Mouse (Mus musculus) lung, postnatal 4 days (tissue): ENCODE measurements at regions not wholly inside any gene's neighbourhood (a gene's known extent, or its start where the extent isn't known, plus 50 kb on each side); places are given as distances from the start of the nearest gene placed in this dataset.

Experiments
- DNase-seq, 2 experiments: peaks; one replicate each; pipeline ENCODE4 v3.0.0; 2021

GRCm38 (mm10) chr7:89088141-89088540, 315.9 kb downstream of the Tmem135 start:
- DNase-seq: no peak

GRCm38 (mm10) chr7:89086348-89086747, 317.7 kb downstream of the Tmem135 start:
- peak in 1 of 2 experiments; percentile 7 for DNase-seq

DNA sequence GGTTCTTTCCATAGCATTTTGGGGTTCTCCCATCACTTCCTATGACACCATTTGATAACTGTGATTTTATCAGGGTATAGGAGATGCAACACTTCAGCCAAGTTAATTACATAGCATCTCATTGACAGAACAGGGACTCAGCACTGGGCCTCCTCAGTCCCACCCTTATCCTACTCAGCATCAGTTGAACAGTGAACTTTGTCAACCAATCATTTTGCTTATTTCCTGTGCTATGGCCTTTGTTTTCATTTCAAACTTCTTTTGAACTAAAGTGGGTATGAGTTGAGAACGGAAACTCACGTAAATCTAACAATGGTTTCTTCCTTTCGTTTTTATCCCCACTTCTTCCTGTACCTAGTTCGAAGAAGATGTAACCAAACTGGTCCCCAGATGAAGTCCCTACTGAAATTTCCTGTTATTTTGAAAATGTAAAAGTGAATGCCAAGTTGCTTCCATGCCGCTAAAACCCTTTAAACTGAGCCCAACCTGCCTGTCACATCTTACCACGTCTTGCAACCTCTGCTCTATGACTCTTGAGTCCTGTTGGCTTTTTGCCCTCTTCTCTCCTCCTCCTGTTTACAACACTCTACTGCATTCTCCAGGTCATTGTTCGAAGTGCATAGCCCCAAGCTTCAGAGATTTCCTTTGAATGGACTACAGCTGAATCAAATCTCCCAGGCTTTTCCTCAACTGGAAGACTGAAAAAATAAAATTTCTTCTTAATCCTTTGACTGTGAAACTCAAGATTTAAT, 329.9 kb downstream of the Tmem135 start:
- no peak for DNase-seq

DNA sequence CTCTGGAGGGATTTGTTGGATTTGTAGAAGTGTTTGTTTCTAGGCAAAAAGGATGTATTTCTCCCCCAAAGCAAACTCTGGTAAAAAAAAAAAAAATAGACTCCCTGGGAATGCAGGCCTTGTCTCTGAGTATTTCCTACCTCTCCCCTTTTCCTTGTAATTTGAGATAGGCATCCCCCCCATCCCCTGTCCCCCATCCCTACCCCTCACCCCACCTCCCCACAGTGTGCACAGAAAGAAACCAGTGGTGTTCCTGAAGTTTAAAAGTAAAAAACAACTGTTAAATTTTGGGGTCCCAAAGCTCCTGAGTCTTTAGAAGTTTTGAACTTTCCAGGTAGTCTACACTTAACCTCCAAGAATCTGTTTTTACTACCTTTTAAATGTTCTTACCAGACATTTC, 334.0 kb downstream of the Tmem135 start:
- DNase-seq: no peak

DNA sequence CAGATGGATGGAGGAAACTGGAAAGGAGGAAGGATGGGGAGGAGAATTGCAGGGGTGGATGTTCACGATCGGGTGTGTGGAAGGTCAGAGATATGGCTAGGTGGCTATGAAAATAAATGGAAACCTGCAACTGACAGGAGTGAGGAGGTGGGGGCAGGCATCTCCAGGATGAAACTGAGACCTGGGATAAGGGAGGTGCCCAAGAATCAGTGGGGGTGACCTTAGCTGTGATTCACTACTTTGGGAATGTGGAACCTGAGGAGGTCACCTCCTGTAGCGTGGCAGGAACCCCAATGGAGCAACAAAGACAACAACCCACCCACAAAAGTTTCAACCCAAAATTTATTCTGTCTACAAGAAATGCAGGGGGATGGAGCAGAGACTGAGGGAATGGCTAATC, 339.6 kb downstream of the Tmem135 start:
- DNase-seq: no peak

- DNase-seq: no peak
Measured at GRCm38 (mm10) chr7:89063630-89064029, 340.4 kb downstream of the Tmem135 start.

- no peak for DNase-seq
Measured at GRCm38 (mm10) chr7:89054494-89054893, 349.5 kb downstream of the Tmem135 start.

DNA sequence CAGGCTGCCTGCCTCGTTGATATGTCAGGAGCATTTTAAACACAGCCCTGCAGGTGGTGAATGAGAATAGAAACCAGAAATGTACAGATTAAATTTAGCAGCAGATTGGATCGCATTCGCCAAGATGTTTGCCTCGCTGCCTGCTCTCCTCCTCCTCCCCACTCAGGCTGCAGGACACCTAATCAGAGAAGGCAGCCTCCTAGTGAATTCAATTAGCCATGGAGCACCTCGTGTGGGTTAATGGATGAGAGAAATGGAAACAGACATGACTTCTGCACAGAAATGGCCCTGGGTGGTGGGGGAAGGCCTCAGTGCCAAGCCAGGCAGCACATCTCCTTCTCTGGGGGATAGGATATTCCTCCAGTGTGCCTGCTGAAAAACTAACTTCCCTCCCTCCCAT, 352.8 kb downstream of the Tmem135 start:
- DNase-seq: no peak

GRCm38 (mm10) chr7:89046405-89047217, 357.4 kb downstream of the Tmem135 start:
- DNase-seq: no peak

DNA sequence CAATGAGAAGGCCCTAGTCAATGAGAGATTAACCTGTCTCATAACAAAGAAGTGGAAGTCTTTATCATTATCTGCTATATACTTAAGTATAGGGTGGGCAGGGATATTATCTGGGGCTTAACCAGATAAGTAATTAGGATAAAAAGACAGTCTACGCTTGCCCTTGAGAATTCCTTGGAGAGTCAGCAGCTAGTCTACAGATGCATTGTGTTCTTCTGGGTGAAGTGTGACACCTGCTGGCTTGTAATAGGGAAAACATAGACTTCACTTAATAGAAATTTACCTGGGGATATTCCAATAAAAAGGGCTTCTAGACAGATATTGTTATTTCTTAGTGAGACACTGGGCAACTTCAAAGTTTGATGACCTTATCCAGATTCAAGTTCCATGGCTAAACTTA, 361.0 kb downstream of the Tmem135 start:
- DNase-seq: no peak

DNA sequence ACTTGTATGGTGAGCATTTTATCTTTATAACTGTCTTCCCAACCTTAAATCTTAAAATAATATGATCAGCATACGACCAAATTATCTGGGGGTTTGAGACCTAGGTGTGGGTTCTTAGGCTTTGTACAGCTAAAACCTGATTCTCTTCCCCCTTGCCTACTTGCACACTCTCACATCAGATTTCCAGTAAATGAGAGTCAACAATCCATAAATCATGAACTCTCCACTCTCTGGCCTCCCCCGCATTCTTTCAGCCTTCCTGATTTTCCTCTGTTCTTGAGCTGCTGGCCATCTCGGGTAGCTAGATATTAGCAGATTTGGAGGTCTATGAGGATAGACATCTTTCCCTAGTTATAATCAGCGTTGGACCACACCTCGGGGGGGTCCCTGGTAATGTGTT, 362.7 kb downstream of the Tmem135 start:
- no peak for DNase-seq

- DNase-seq: no peak
Measured at GRCm38 (mm10) chr7:89040139-89040538, 363.9 kb downstream of the Tmem135 start.

DNA sequence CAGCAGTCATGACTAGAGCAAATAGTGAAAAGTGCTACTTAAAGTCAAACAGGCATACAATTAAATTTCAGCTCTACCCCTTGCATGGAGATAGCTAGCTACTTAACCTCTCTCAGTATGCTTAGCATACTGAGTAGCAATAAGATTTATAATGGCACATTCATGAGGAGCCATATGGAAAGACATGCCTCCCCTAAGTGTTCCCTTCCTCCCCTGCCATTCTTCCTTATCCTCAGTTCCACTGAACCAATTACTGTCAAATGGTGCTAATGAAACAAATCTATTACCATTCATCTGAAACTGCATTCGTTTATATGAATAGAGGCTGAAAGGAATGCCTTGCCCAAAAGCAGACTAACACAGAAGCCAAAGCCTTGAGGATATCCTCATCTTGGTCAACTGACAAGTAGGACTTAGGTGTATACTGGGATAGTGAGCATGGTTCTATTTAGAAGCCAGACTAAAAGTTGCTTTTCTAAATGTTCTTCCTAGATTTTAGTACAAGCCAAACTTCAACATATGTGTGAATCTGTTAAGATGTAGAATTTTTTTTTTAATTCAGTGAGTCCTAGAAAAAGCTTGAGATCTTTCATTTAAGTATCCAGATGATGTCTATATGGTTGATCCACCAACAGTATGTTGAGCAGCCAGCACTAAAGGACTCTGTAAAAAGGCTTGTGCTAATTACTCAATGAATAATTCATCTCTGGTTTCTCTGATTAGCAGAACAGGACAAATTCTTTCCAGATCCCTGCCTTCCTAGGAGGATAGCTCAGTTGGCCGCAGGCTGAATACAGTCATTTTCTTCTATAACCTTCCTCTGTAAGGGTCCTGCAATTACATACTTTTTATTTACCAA, 368.7 kb downstream of the Tmem135 start:
- DNase-seq: no peak

GRCm38 (mm10) chr7:89023230-89024030, 380.6 kb downstream of the Tmem135 start:
- no peak for DNase-seq

- no peak for DNase-seq
Measured at GRCm38 (mm10) chr7:88998815-88999392, 405.1 kb downstream of the Tmem135 start.

GRCm38 (mm10) chr7:88997815-88998477, 406.1 kb downstream of the Tmem135 start:
- DNase-seq: no peak

DNA sequence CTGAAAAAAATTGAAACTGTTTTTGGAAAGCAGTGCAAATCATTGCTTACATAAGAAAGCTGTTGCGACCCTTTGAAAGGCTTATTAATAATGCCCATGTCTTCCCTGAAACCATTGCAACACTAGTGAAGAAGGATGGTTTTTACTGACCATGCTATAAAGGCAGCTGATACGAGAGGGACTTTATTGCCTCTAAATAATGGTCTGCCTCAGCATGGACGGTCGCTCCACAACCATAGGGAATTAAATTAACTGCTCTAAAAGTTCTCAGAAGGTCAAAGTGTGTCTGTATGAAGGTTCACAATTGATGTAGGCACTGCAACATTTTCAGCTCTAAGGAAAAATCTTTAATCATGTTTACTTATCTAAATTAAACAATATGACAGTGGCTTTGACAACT, 429.6 kb downstream of the Tmem135 start:
- DNase-seq: no peak

GRCm38 (mm10) chr7:88960841-88961240, 443.2 kb downstream of the Tmem135 start:
- DNase-seq: no peak

DNA sequence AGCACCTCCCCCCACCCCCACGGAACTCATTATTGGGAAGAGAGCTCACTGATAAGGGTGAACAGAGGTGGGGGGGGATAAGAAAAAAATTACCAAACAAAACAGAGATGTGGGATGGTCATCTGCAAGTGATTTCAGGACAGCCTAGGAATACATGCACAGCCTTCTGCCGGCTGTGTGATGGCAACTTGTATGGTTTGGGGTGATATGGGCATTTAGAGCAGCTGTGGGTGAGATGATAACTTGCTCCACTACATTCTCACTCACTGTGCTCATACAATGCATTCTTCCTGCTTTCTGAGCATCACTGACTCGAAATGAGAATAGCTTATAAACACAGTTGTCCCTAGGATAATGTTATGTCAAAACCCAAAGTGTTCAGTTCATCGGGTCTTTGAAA, 443.8 kb downstream of the Tmem135 start:
- no peak for DNase-seq

DNA sequence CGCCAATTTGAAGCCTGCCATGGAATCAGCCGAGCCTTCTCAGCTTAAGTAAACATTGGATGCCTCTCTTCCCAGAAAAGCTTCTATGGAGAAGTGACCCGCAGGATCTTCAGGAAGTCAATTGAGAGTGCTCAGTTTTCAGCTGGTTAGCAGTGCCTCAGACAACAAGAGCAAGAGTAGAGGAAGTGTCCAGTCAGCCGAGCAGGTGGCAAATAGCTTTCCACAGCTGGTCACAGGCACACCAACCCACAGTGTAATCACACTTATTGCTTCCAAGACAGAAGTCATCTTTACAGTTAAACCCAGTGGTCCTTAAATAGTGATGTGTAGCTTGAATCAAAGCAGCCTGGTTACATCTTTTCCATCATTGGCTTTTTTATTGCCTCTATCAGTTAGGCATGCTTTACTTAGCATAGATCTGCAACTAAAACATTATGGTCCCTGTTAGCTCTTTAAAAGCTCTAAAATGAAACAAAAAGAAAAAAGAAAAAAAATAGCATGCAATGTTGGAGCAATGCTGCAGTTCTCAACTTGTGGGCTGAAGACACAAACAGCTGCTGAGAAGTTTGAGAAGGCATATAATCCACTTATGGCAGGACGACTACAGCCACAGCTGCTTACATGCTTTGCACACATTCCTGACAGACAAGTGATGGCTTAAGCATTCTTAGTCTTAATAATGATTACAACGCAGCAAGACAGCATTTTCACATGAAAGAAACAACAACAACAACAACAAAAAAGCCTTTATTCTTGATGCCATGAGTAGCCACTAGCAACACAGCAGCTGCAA, 444.5 kb downstream of the Tmem135 start:
- DNase-seq: peak; percentile 12 to 56

- no peak for DNase-seq
Measured at GRCm38 (mm10) chr7:88954978-88955377, 449.0 kb downstream of the Tmem135 start.
